Mouse (Mus musculus) CH12.LX (cell line): Measurements from ENCODE around the gene Hba-a2. TPM values are rescaled to one million over a fixed set of nuclear protein-coding genes. Genes with fewer than 3 reads are reported as not detected.

Experiments used
- DNase-seq: peaks from one replicate; pipeline ENCODE4 v3.0.0-alpha.2; 2013; ENCODE audit errors: extremely low read depth
- H3K27ac ChIP-seq: 2 replicates; pipeline ENCODE4 v1.5.1; 2012; ENCODE audit warnings: low read depth, mild to moderate bottlenecking, control low read depth, moderate library complexity; ENCODE audit not compliant: insufficient read depth
- H3K27me3 ChIP-seq: replicated peaks from 2 replicates; pipeline ENCODE3; 2012; ENCODE audit warnings: inconsistent platforms
- H3K36me3 ChIP-seq, 2 experiments: replicated peaks in 1 of 2; 2 replicates each; pipeline versions ENCODE3 to v1.6.1; 2012; ENCODE audit warnings: inconsistent platforms in 1 of 2, low read length in 1 of 2, mild to moderate bottlenecking in 1 of 2, mixed read lengths in 1 of 2, moderate library complexity in 1 of 2; ENCODE audit not compliant: control insufficient read depth in 1 of 2, insufficient read depth in 1 of 2
- H3K4me1 ChIP-seq, 2 experiments: 2 replicates each; pipeline ENCODE4 v1.6.1; 2012; ENCODE audit warnings: inconsistent platforms in 1 of 2, moderate library complexity in 1 of 2; ENCODE audit not compliant: insufficient read depth in 2 of 2, control insufficient read depth in 1 of 2
- H3K4me2 ChIP-seq: 2 replicates; pipeline ENCODE4 v1.6.1; 2012; ENCODE audit warnings: low read depth, mild to moderate bottlenecking, control low read depth; ENCODE audit not compliant: poor library complexity, insufficient read depth, severe bottlenecking
- H3K4me3 ChIP-seq, 3 experiments: fragments of 150-350 bp in 1 of 3; sonication (generic) in 1 of 3; replicated peaks in 1 of 3; 2 replicates each; pipeline versions ENCODE3 to v1.5.1; 2011 to 2012; ENCODE audit warnings: low read depth in 2 of 3, low read length in 2 of 3, mild to moderate bottlenecking in 2 of 3, moderate library complexity in 2 of 3, control low read depth in 1 of 3, improper control_type of control experiment in 1 of 3, inconsistent platforms in 1 of 3, mixed read lengths in 1 of 3; ENCODE audit not compliant: poor library complexity in 1 of 3
- H3K79me2 ChIP-seq: replicated peaks from 2 replicates; pipeline ENCODE4 v1.6.1; 2012; ENCODE audit warnings: mild to moderate bottlenecking, moderate library complexity; ENCODE audit not compliant: control insufficient read depth, poor library complexity, insufficient read depth, severe bottlenecking; ENCODE audit errors: extremely low read depth
- H3K9ac ChIP-seq: 2 replicates; pipeline ENCODE4 v1.6.1; 2012; ENCODE audit warnings: low read depth, mild to moderate bottlenecking, control low read depth, moderate library complexity; ENCODE audit not compliant: insufficient read depth
- H3K9me3 ChIP-seq: replicated peaks from 2 replicates; pipeline ENCODE3; 2012; ENCODE audit warnings: low read length, inconsistent platforms, mixed read lengths
- CTCF ChIP-seq, 2 experiments: IDR thresholded peaks in 1 of 2; conservative IDR thresholded peaks in 1 of 2; 2 replicates each; pipeline ENCODE4 v1.5.1; 2011 to 2012; ENCODE audit warnings: low read depth in 2 of 2, low read length in 2 of 2, improper control_type of control experiment in 1 of 2, inconsistent platforms in 1 of 2, mild to moderate bottlenecking in 1 of 2, moderate library complexity in 1 of 2
- E2F4 ChIP-seq: IDR thresholded peaks from 2 replicates; pipeline ENCODE4 v1.6.1; 2011; ENCODE audit warnings: low read depth, low read length, improper control_type of control experiment; ENCODE audit not compliant: insufficient replicate concordance
- ELF1 ChIP-seq: IDR thresholded peaks from 2 replicates; pipeline ENCODE4 v1.6.1; 2014; ENCODE audit warnings: low read depth, mild to moderate bottlenecking, inconsistent platforms, low read length, improper control_type of control experiment
- EP300 ChIP-seq: IDR thresholded peaks from 2 replicates; pipeline ENCODE4 v1.6.1; 2011; ENCODE audit warnings: low read length, improper control_type of control experiment
- ETS1 ChIP-seq: conservative IDR thresholded peaks from 2 replicates; pipeline ENCODE4 v1.6.1; 2012; ENCODE audit warnings: low read depth, mild to moderate bottlenecking, inconsistent platforms, low read length, improper control_type of control experiment, moderate library complexity
- GABPA ChIP-seq: IDR thresholded peaks from 2 replicates; pipeline ENCODE4 v1.6.1; 2012; ENCODE audit warnings: low read depth, low read length, improper control_type of control experiment, inconsistent platforms; ENCODE audit not compliant: insufficient replicate concordance
- KAT2A ChIP-seq: IDR thresholded peaks from 2 replicates; pipeline ENCODE4 v1.6.1; 2012; ENCODE audit warnings: low read length, improper control_type of control experiment, inconsistent platforms; ENCODE audit not compliant: insufficient replicate concordance
- MAFK ChIP-seq: IDR thresholded peaks from 2 replicates; pipeline ENCODE4 v1.6.1; 2011; ENCODE audit warnings: low read length, improper control_type of control experiment; ENCODE audit not compliant: insufficient replicate concordance
- MAX ChIP-seq: IDR thresholded peaks from 2 replicates; pipeline ENCODE4 v1.6.1; 2011; ENCODE audit warnings: low read length, improper control_type of control experiment
- MEF2A ChIP-seq: IDR thresholded peaks from 2 replicates; pipeline ENCODE4 v1.6.1; 2014; ENCODE audit warnings: low read depth, mild to moderate bottlenecking, inconsistent platforms, low read length, improper control_type of control experiment, borderline replicate concordance
- MXI1 ChIP-seq: IDR thresholded peaks from 2 replicates; pipeline ENCODE4 v1.6.1; 2011; ENCODE audit warnings: mild to moderate bottlenecking, low read depth, low read length, improper control_type of control experiment
- MYC ChIP-seq: IDR thresholded peaks from 2 replicates; pipeline ENCODE4 v1.6.1; 2011; ENCODE audit warnings: low read depth, mild to moderate bottlenecking, improper control_type of control experiment, low read length
- NELFE ChIP-seq: IDR thresholded peaks from 2 replicates; pipeline ENCODE4 v1.6.1; 2011; ENCODE audit warnings: low read depth, low read length, improper control_type of control experiment
- PAX5 ChIP-seq: IDR thresholded peaks from 2 replicates; pipeline ENCODE4 v1.6.1; 2012; ENCODE audit warnings: low read length, inconsistent platforms, mixed read lengths
- POLR2AphosphoS2 ChIP-seq: IDR thresholded peaks from 2 replicates; pipeline ENCODE4 v1.6.1; 2011; ENCODE audit warnings: low read depth, low read length, improper control_type of control experiment
- SMC3 ChIP-seq: IDR thresholded peaks from 2 replicates; pipeline ENCODE4 v1.6.1; 2011; ENCODE audit warnings: low read depth, low read length, improper control_type of control experiment
- TBP ChIP-seq: conservative IDR thresholded peaks from 2 replicates; pipeline ENCODE4 v1.6.1; 2011; ENCODE audit warnings: low read depth, low read length, improper control_type of control experiment
- TCF12 ChIP-seq: IDR thresholded peaks from 2 replicates; pipeline ENCODE4 v1.6.1; 2014; ENCODE audit warnings: low read depth, mild to moderate bottlenecking, inconsistent platforms, low read length, improper control_type of control experiment
- UBTF ChIP-seq: IDR thresholded peaks from 2 replicates; pipeline ENCODE4 v1.6.1; 2012; ENCODE audit warnings: low read depth, mild to moderate bottlenecking, inconsistent platforms, low read length, improper control_type of control experiment, moderate library complexity
- USF1 ChIP-seq: IDR thresholded peaks from 2 replicates; pipeline ENCODE4 v1.6.1; 2014; ENCODE audit warnings: low read depth, mild to moderate bottlenecking, inconsistent platforms, low read length, improper control_type of control experiment
- USF2 ChIP-seq: conservative IDR thresholded peaks from 2 replicates; pipeline ENCODE4 v1.6.1; 2011; ENCODE audit warnings: low read depth, low read length, improper control_type of control experiment
- ZKSCAN1 ChIP-seq: IDR thresholded peaks from 2 replicates; pipeline ENCODE4 v1.6.1; 2012; ENCODE audit warnings: low read depth, inconsistent platforms, low read length, improper control_type of control experiment, borderline replicate concordance
- ZNF384 ChIP-seq: IDR thresholded peaks from 2 replicates; pipeline ENCODE4 v1.6.1; 2012; ENCODE audit warnings: low read depth, low read length, improper control_type of control experiment, inconsistent platforms
- dilution Hi-C: fragments of 300-500 bp; cut with MboI; formaldehyde crosslinking; loops from 2 replicates; pipeline ENCODE4 v1.14.3; 2020; ENCODE audit warnings: low sequenced_read_pairs; ENCODE audit not compliant: extremely low pct_unique_long_range_greater_than_20kb, extremely low pct_ligation_motif_present
- in situ Hi-C: fragments of 300-500 bp; cut with MboI; formaldehyde crosslinking; loops from 3 replicates; pipeline ENCODE4 v1.14.3; 2019; ENCODE audit warnings: low sequenced_read_pairs, low pct_ligation_motif_present, low pct_unique_long_range_greater_than_20kb, mixed read lengths
- polyA plus RNA-seq: library from polyadenylated mRNA; unstranded; fragments of >175 nt; gene quantifications from 2 replicates; pipeline ENCODE4 v1.2.1, GENCODE M21; 2012; ENCODE audit warnings: low read depth; ENCODE audit not compliant: insufficient read length
- total RNA-seq, 2 experiments: library from RNA; depleted of rRNA; stranded (reverse); fragments of 300-350 nt in 1 of 2; fragments of >200 nt in 1 of 2; gene quantifications; 2 replicates each; pipeline ENCODE4 v1.2.3; 2012 to 2014

Gene Hba-a2
- total and polyA plus RNA-seq, 3 experiments: 2.9 to 10.3 (median 4.6) TPM

- Histone ChIP-seq H3K27me3 (no peaks in the 10 kb centered on the region), H3K9ac (no peak overlapping the region), H3K9me3 (no peaks in the 10 kb centered on the region), H3K79me2 (peaks cover 12% of the 10 kb centered on the region), H3K4me2 (peak overlapping the region; percentile 3; the same call in 1 of the 2 replicates), H3K27ac (no peak overlapping the region), H3K4me3 (no peak overlapping the region), H3K4me1 (peaks cover 13 to 63% of the 10 kb centered on the region in 2 experiments), H3K36me3 (peaks cover 12 to 37% of the 10 kb centered on the region in 2 experiments)
- no peak for DNase-seq
- in situ Hi-C loops: no loop called here
- no peak for TF ChIP-seq MEF2A
- TF ChIP-seq EP300: no peak
- TF ChIP-seq POLR2AphosphoS2: 0 out of 2 replicates have a peak, but pooled peaks have one; percentile 5
- no peak for TF ChIP-seq MYC
- no peak for TF ChIP-seq KAT2A
- dilution Hi-C loops: no loop called here
Measured at GRCm38 (mm10) chr11:32266194-32266593, 30.1 kb upstream of the Hba-a2 start.

DNA sequence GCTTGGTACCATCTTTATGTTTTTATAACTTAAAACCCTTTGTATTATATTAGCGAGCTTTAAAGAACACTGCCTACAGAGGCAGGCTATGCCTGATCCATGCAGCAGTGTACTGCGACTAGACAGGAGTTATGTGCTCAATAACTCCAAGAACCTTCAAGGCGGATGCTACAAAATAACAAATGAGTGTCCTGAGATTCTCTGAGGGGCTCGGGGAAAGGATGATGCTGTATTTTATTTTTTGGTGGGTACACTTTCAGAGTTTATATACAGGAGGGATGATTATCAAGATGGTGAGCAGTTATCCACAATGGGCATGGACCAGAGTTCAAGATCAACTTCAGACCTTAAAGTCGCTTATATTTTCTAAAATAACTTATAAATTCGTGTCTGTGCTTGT is 29.5 kb upstream of the Hba-a2 start:
- dilution Hi-C loops: no loop called here
- Histone ChIP-seq H3K36me3 (peaks cover 10 to 32% of the 10 kb centered on the region in 2 experiments), H3K9ac (peak overlapping the region; percentile 82), H3K27me3 (no peaks in the 10 kb centered on the region), H3K4me1 (peaks cover 17 to 64% of the 10 kb centered on the region in 2 experiments), H3K4me3 (peak overlapping the region; percentile 72 to 92 (median 82)), H3K9me3 (no peaks in the 10 kb centered on the region), H3K27ac (no peak overlapping the region), H3K79me2 (peaks cover 12% of the 10 kb centered on the region), H3K4me2 (peak overlapping the region; percentile 70)
- TF ChIP-seq USF1: no peak
- 0 out of 2 replicates have a peak, but pooled peaks have one; percentile 13 for TF ChIP-seq UBTF
- DNase-seq: peak; percentile 18
- in situ Hi-C loops: no loop called here

DNA sequence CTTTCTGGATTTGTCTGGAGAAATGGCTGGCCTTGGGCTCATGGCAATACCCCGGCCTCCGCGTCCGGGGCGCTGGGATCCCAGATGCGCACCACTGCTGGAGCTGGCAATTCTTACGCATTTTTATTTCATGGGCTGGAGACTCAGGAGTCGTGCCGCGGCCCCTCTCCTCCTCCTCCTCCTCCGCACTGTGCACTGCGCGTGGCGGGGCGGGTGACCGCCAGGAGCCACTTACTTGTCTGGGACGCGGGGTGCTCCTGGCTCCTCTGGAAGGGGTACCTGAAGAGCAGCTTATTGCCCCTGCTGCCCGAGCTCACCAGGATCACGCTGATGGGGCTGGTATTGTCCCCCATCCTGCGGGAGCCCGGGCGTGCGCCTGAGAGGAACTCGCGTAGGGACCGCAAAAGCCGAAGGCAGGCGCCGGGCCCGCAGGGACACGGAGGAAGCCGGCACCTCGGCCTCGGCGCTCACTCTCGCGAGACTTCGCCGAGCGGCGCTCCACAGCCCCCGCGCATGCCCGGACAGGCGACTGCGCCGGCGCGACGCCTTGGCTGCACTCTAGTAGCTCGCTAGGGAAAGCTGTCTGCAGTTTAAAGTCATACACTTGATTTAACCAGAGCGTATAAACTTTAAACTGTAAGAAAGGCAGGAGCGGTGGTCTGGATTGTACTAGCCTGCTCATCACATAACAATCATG is 29.0 kb upstream of the Hba-a2 start, which contains the start of gene Nprl3:
Nprl3 (minus strand) TSS at position 520 of the 697 bp plus-strand sequence.
- Histone ChIP-seq H3K4me2 (peak within 1 kb of the TSS; percentile 70), H3K4me1 (peaks cover 17 to 64% of the 10 kb centered on the region in 2 experiments), H3K27me3 (no peaks in the 10 kb centered on the region), H3K4me3 (peak within 1 kb of the TSS; percentile 72 to 92 (median 82)), H3K9me3 (no peaks in the 10 kb centered on the region), H3K79me2 (peaks cover 12% of the 10 kb centered on the region), H3K27ac (peak within 1 kb of the TSS; percentile 5; the same call in 1 of the 2 replicates), H3K9ac (peak within 1 kb of the TSS; percentile 82), H3K36me3 (peaks cover 7 to 27% of the 10 kb centered on the region in 2 experiments)
- DNase-seq: peak; percentile 95
- in situ Hi-C loops (no loop called here), dilution Hi-C loops (no loop called here)
- TF ChIP-seq USF2 (no peak), POLR2AphosphoS2 (peak; percentile 81), MAFK (no peak), ZNF384 (no peak), TBP (peak; percentile 90), MXI1 (peak; percentile 25; the same call in 1 of the 2 replicates), ZKSCAN1 (no peak), MAX (peak; percentile 71), KAT2A (0 out of 2 replicates have a peak, but pooled peaks have one; percentile 63), ETS1 (no peak; the same call in 1 of the 2 replicates), CTCF (conservative IDR thresholded peaks at IDR 0.05 in 1 of 2, IDR thresholded peaks at IDR 0.05 in 1 of 2; ENCODE audit: low read depth in 2 of 2, low read length in 2 of 2) (no peak), MEF2A (no peak), NELFE (peak; percentile 99), ELF1 (peak; percentile 72; the same call in 1 of the 2 replicates), PAX5 (no peak), TCF12 (peak; percentile 96), EP300 (no peak), SMC3 (no peak), E2F4 (no peak), GABPA (no peak; the same call in 1 of the 2 replicates)
